Mouse (Mus musculus) megakaryocyte progenitor cell, adult 5-6 weeks (primary cell): ENCODE measurements at regions not wholly inside any gene's neighbourhood (a gene's known extent, or its start where the extent isn't known, plus 50 kb on each side); places are given as distances from the start of the nearest gene placed in this dataset.

Experiments
- ATAC-seq: replicated peaks from 2 replicates; pipeline ENCODE4 v1.8.0; 2016; ENCODE audit warnings: mild to moderate bottlenecking, moderate TSS enrichment, inconsistent platforms; ENCODE audit not compliant: poor library complexity

GRCm38 (mm10) chr5:111829891-111830290, 96.2 kb downstream of the Gm26897 start:
- no peak for ATAC-seq

DNA sequence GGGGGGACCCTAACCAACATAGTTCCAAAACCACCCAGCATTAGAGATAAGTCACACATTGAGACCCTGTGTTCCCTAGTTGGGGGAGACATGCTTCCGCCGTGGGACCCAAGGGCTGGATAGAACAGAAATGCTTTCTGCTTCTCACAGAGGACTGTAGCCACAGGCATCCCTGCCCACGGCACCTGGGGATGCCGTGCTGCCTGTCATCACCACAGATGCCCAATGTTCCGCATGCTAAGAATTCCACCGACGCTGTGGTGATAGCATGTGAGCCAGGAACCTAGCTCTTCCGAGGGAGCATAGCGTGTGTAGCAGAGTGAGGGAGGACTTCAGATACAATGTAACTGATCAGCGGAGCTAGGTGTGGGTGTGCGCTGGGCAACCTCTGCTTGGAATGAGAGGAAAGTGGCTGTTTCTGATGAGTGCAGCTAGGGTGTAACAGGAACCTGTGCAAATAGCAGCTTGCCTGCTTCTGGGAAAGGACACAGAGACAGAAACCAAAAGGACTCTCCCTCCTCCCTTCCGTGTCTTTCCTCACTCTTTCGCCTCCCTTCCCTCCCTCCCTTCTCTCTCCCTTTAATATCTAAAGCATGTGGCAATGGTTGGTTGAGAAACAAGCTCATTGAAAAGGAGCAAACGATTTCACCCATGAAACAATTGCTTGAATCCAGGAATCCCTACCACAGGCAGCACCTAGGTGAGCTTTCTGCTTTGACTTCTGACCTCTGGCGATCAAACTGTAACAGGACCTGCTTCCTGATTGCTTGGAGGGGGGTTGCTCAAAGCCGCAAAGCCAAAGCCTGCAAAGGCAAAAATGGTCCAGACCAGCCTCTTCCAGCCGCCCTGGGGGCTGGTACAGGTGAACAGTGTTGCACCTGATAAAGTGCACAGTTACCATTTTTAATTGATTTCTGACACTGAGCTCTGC, 102.3 kb downstream of the Gm26897 start:
- ATAC-seq: no peak

DNA sequence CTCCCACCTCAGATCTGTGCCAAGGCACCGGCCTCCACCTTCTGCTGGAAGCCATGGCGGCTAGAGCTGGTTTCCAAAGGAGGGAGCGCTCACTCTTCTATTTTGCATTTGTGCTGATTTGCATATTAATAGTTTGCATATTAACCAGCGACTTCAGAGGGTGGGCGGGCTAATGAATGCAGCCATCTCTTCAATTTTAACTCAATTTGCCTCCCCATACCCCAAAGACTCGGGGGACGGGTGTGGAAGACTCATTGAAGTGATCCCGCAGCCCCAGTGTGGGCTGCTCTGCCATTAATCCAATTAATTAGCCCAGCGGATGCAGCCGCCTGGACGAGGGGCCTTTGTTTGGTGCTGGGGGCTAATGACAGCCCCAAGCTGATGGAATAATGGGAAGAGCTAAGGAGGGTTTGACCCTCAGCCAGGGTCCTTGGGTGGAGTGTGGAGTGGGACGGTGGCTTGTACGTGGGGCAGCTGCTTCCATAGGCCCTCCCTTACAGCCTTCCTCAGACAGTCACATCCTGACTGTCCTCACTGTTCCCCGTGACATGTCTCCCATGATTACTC, 103.0 kb downstream of the Gm26897 start:
- no peak for ATAC-seq

- ATAC-seq: no peak
These were observed 108.7 kb downstream of the Gm26897 start for GRCm38 (mm10) chr5:111842461-111842860.

DNA sequence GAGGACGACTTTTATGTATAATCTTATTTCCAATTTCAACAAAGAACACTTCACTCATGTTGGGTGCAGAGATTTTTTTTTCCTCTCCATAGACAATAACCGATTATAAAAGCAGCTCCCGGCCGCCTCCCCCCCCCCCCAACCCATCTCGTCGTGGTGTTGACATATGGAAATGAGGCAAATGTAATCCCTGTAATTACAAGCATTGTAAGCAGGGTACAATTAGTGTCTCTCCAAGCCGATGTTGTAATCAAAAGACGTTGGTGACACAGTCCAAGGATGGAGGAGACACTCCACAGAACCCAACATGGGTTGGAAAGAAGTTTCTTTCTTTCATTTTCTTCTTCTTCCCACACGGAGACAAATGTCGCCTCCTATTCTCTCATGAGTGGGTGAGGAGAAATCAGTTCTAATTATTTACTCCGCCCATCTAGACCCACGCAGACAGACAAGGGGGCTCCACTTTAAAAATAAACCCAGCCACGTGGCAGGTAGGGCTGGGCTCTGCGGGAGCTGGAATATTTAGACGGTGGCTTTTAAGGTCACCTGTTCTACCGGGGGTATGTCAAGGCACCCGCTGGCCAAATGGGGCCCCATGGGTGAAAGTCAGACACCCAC, 110.0 kb downstream of the Gm26897 start:
- ATAC-seq: no peak

- no peak for ATAC-seq
These were observed 110.8 kb downstream of the Gm26897 start for GRCm38 (mm10) chr5:111844528-111844927.

GRCm38 (mm10) chr5:111848917-111849316, 115.2 kb downstream of the Gm26897 start:
- ATAC-seq: no peak

- ATAC-seq: no peak
These were observed 119.0 kb downstream of the Gm26897 start for GRCm38 (mm10) chr5:111852682-111853081.

DNA sequence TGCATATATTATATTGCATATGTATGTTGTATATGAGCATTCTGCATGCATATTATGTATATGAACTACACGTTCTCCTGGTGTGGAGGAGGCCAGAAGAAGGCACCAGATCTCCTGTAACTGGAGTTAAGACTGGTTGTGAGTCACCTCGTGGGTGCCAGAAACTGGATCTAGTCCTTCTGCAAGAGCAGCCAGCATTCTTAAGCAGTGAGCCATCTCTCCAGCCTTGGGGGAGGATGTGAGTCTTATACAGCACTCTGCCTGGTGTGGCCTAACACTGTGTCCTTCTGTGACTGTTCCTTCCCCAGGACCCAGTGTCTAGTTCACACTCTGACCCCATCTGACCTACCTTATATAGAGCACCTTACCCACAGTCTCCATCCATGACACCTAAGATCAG, 121.6 kb downstream of the Gm26897 start:
- ATAC-seq: no peak

- no peak for ATAC-seq
These were observed 123.5 kb downstream of the Gm26897 start for GRCm38 (mm10) chr5:111857200-111857599.

GRCm38 (mm10) chr5:111860436-111860835, 126.7 kb downstream of the Gm26897 start:
- peak; percentile 55 for ATAC-seq

- no peak for ATAC-seq
These were observed 128.6 kb downstream of the Gm26897 start for GRCm38 (mm10) chr5:111862331-111862730.

GRCm38 (mm10) chr5:111863922-111864321, 130.2 kb downstream of the Gm26897 start:
- ATAC-seq: peak; percentile 63

DNA sequence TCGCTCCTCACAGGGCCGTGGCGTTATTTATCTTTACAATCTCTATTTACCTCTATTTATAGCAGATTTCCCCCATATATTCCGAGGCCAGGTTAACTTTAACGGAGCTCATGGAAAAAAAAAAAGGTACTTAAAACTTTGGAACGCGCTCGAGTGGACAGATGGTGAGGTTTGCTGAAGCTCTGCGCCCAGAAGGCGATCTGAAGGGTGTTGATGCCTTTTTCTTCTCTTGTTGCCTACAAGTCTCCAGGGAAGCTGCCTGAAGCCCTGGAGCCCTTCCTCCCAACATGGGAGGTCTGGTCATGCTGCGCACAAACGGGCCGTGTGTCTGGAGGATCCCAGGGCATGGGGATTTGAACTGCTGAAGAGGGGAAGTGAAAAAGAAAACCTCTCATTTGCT, 130.9 kb downstream of the Gm26897 start:
- no peak for ATAC-seq

- ATAC-seq: no peak
These were observed 135.3 kb downstream of the Gm26897 start for GRCm38 (mm10) chr5:111869011-111869410.

GRCm38 (mm10) chr5:111877165-111877793, 143.6 kb downstream of the Gm26897 start:
- ATAC-seq: no peak

- no peak for ATAC-seq
These were observed 145.3 kb downstream of the Gm26897 start for GRCm38 (mm10) chr5:111879044-111879443.

DNA sequence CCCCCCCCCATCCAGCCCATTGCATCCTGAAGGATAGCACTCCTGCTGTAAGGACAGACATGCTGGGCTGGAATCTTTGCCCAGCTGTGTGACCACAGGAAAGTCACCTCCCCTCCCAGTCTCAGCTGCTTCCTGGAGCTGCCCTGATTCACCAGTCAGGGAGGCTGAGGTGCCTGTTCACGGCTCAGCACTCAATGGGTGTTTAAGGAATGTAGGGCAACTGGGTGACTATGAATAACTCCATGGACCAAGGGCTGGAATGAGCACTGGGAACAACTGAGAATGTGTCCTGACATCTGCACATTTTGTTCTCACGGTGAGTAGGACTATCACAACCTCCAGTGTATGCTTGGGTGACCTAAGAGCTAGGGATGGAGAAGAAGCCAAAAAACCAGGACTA, 146.5 kb downstream of the Gm26897 start:
- ATAC-seq: no peak

DNA sequence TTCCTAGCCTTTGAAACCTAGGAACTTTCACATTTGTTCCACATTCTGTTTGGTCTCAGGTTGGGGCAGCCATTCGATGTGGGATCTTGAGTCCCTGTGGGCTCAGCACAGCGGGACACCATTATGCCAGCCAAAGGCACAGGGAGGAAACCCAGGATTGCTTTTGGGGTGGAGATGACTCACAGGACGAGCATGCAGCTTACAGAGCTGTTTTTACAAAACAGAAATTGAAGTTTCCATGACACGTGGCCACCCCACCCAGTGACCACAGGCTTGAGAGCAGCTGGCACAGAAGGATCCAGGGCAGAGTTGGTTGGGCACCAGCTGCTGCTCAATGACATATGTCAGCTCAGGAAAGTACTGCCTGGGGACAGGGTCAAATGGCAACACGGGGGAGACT, 147.8 kb downstream of the Gm26897 start:
- ATAC-seq: no peak

DNA sequence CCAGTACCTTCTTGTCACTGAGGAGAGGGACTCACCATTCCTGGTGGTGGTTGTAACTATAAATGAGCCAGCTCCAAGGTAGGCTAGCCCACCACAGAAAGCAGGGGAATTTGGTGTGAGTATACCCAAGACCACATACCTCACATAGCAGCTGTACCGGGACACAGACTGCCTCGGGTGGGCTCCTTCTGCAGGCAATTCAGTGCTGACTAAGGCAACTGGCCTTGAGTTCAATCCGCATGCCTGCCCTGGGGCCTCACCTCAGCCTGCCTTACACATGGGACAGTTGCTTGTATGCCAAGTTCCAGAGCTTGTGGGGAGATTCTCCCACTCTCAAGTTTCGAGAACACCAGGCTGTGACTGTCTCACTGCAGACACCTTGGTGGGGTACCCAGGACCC, 153.6 kb downstream of the Gm26897 start:
- no peak for ATAC-seq

- no peak for ATAC-seq
These were observed 157.1 kb downstream of the Gm26897 start for GRCm38 (mm10) chr5:111890800-111891199.
